Mouse (Mus musculus) intestine, embryonic 15.5 days (tissue): ENCODE results near the gene Gstm3. TPM values are rescaled to one million over a fixed set of nuclear protein-coding genes. Genes with fewer than 3 reads are reported as not detected.
A peak's percentile ranks its signal among the peaks of the same experiment; 100 is the strongest.

Experiments
- ATAC-seq: fragments of 200-750 bp; cut with Nextera tagmentation; 2 replicates; pipeline ENCODE4 v1.8.0; 2017; ENCODE audit warnings: moderate TSS enrichment, moderate library complexity
- H3K27ac ChIP-seq: fragments of 300-500 bp; sonication (generic); 2 replicates; pipeline ENCODE4 v1.5.1; 2015; ENCODE audit warnings: mild to moderate bottlenecking, inconsistent platforms
- H3K27me3 ChIP-seq: fragments of 300-500 bp; sonication (generic); replicated peaks from 2 replicates; pipeline ENCODE4 v1.6.1; 2015; ENCODE audit warnings: inconsistent platforms
- H3K36me3 ChIP-seq: fragments of 300-500 bp; sonication (generic); 2 replicates; pipeline ENCODE4 v1.6.1; 2015; ENCODE audit warnings: inconsistent platforms
- H3K4me1 ChIP-seq: fragments of 300-500 bp; sonication (generic); replicated peaks from 2 replicates; pipeline ENCODE4 v1.6.1; 2015; ENCODE audit warnings: inconsistent platforms
- H3K4me2 ChIP-seq: fragments of 300-500 bp; sonication (generic); replicated peaks from 2 replicates; pipeline ENCODE4 v1.6.1; 2015; ENCODE audit warnings: mild to moderate bottlenecking, inconsistent platforms
- H3K4me3 ChIP-seq: fragments of 300-500 bp; sonication (generic); replicated peaks from 2 replicates; pipeline ENCODE4 v1.5.1; 2015; ENCODE audit warnings: inconsistent platforms
- H3K9ac ChIP-seq: fragments of 300-500 bp; sonication (generic); 2 replicates; pipeline ENCODE4 v1.6.1; 2015; ENCODE audit warnings: inconsistent platforms
- H3K9me3 ChIP-seq: fragments of 300-500 bp; sonication (generic); 2 replicates; pipeline ENCODE4 v1.6.1; 2016; ENCODE audit warnings: inconsistent platforms
- WGBS: fragments of 180-500 bp; shearing (Covaris S2); methylation state at CpG from one replicate; pipeline ENCODE4 v1.1.7; 2015; 5-methylcytosine and 5-hydroxymethylcytosine counted together
- polyA plus RNA-seq: library from polyadenylated mRNA; unstranded; fragments of >200 nt; fragmentation: Nextera tagmentation; extraction: Ambion mirVana; gene quantifications from 2 replicates; pipeline ENCODE4 v1.2.1, GENCODE M21; 2015

The Gstm3 gene
- polyA plus RNA-seq, 1 experiment from 2014 or later, result 153 TPM

DNA sequence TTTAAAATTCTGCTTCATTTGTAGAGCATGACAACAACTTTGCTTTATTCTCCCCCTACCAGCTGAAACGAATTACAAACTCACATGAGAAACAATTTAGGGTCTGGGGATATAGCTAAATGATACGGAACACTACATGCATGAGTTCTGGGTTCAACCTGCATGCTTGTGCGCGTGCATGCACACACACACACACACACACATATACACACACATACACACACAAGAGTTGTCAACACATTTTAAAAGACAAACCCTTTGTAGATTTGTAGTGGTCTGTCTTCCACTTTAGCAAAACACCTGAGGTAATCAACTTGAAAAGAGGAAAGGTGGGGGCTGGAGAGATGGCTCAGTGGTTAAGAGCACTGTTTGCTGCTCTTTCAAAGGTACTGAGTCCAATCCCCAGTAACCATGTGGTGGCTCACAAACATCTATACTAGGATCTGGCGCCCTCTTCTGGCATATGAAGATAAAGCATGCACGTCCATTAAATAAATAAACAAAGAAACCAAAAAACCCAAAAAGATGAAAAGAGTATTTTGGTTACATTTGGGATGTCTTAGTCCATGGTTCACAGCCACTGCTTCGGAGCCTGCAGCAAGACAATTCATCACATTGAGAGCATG is 51.2 kb downstream of the Gstm3 start:
- 56% methylated on average over 7 of the region's 7 CpGs for WGBS

DNA sequence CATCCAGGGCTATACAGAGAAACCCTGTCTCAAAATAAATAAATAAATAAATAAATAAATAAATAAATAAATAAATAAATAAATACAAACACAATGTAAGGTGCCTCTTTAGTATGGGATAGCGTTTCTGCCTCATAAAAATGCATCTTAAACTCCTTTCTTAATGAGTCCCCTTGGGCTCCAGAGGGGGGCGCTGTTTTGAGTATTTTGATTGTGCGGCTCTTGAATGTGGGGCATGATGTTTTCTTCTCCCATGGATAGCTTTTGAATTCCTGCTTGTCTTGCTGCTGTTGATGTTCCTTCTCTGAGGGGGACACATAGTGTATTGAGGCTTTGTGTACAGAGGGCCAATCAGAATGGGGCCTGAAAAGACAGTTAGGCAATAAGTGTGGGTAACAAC is 52.0 kb downstream of the Gstm3 start:
- ATAC-seq, result no peak
- WGBS, result 76% methylated on average over 3 of the region's 3 CpGs
- no peak overlapping the region for H3K27ac ChIP-seq

More for the DNA sequence above, 51.2 kb downstream of the Gstm3 start:
- Histone ChIP-seq H3K4me3 (no peak overlapping the region), H3K4me1 (no peaks in the 10 kb centered on the region), H3K9ac (no peak overlapping the region), H3K27me3 (no peaks in the 10 kb centered on the region), H3K27ac (no peak overlapping the region), H3K36me3 (no peaks in the 10 kb centered on the region), H3K9me3 (no peaks in the 10 kb centered on the region), H3K4me2 (no peak overlapping the region)
- peak; percentile 51; the same call in 1 of the 2 replicates for ATAC-seq

DNA sequence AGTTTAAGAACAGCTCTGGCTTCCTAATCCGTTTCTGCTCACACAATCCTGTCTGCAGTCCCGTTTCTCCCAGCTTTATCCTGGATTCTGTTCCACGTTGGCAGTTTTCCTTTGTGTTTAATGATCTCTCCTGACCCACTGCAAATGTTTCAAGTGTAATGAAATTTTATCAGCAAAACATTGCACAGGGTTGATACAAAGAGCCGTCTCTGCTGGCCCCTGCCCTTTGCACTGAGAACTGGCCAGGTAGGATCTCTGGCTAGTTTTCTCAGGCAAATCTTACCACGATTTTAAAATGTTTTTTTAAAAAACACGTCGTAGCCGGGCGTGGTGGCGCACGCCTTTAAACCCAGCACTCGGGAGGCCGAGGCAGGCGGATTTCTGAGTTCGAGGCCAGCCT is 52.4 kb downstream of the Gstm3 start:
- ATAC-seq, result peak; percentile 59
- peak overlapping the region; percentile 58 for H3K27ac ChIP-seq

More for the DNA sequence above, 52.0 kb downstream of the Gstm3 start:
- Histone ChIP-seq H3K27me3 (no peaks in the 10 kb centered on the region), H3K9me3 (no peaks in the 10 kb centered on the region), H3K4me1 (no peaks in the 10 kb centered on the region), H3K4me2 (no peak overlapping the region), H3K4me3 (no peak overlapping the region), H3K9ac (no peak overlapping the region), H3K36me3 (no peaks in the 10 kb centered on the region)

More for the DNA sequence above, 52.4 kb downstream of the Gstm3 start:
- no peaks in the 10 kb centered on the region for H3K4me1 ChIP-seq
- H3K9ac ChIP-seq, result no peak overlapping the region
- H3K4me3 ChIP-seq, result no peak overlapping the region
- no peak overlapping the region for H3K4me2 ChIP-seq
- H3K27me3 ChIP-seq, result no peaks in the 10 kb centered on the region
- 67% methylated on average over 15 of the region's 15 CpGs for WGBS
- H3K36me3 ChIP-seq, result no peaks in the 10 kb centered on the region
- no peaks in the 10 kb centered on the region for H3K9me3 ChIP-seq

Other genes with a start within 250 kb of the Gstm3 start
- 12.1 and 13.3 TPM in 2 replicates for gene Csf1, start 208.8 kb downstream of the Gstm3 start, polyA plus RNA-seq
- 164 and 180 TPM in 2 replicates for gene Eps8l3, start 92.1 kb downstream of the Gstm3 start, polyA plus RNA-seq
- gene Gstm5, start 73.5 kb downstream of the Gstm3 start, polyA plus RNA-seq, result 173 and 186 TPM in 2 replicates
- gene Gstm7, start 37.5 kb downstream of the Gstm3 start, polyA plus RNA-seq, result 26.1 and 32.5 TPM in 2 replicates
- gene Gstm6, start 25.5 kb downstream of the Gstm3 start, polyA plus RNA-seq, result 16.9 and 19.1 TPM in 2 replicates
- 184 and 198 TPM in 2 replicates for gene Gstm2, start 17.2 kb upstream of the Gstm3 start, polyA plus RNA-seq
- gene Gstm1, start 48.7 kb upstream of the Gstm3 start, polyA plus RNA-seq, result 335 and 425 TPM in 2 replicates
- 33.0 and 33.9 TPM in 2 replicates for gene Gstm4, start 75.6 kb upstream of the Gstm3 start, polyA plus RNA-seq
- gene Ampd2, start 117.4 kb upstream of the Gstm3 start, polyA plus RNA-seq, result 49.9 and 53.6 TPM in 2 replicates
- gene Gnat2, start 123.5 kb upstream of the Gstm3 start, polyA plus RNA-seq, result 1.9 and 2.8 TPM in 2 replicates
- gene Gnai3, start 176.9 kb upstream of the Gstm3 start, polyA plus RNA-seq, result 165 and 183 TPM in 2 replicates
- gene Gpr61, start 185.6 kb upstream of the Gstm3 start, polyA plus RNA-seq, result 0.15 and 0.21 TPM in 2 replicates
- gene Amigo1, start 217.1 kb upstream of the Gstm3 start, polyA plus RNA-seq, result 3.9 and 4.4 TPM in 2 replicates
- gene Cyb561d1, start 231.9 kb upstream of the Gstm3 start, polyA plus RNA-seq, result 3.6 and 3.8 TPM in 2 replicates
- gene Atxn7l2, start 241.7 kb upstream of the Gstm3 start, polyA plus RNA-seq, result 10.9 and 11.3 TPM in 2 replicates